Mouse (Mus musculus) central nervous system, embryonic 18 days (tissue): Measurements from ENCODE around the gene Fam241a. TPM values are rescaled to one million over a fixed set of nuclear protein-coding genes. Genes with fewer than 3 reads are reported as not detected.

Source experiments
- polyA plus RNA-seq: library from polyadenylated mRNA; depleted of rRNA; stranded (reverse); fragments of >200 nt; gene quantifications from 2 replicates; pipeline ENCODE4 v1.2.3, GENCODE M21; 2012; rRNA removed

The Fam241a gene
- 7.1 and 8.1 TPM in 2 replicates for polyA plus RNA-seq

GRCm38 (mm10) chr3:127895792-127896541 is at the start of gene Fam241a:
TSS of gene Fam241a (minus strand) at chr3:127896324.

DNA sequence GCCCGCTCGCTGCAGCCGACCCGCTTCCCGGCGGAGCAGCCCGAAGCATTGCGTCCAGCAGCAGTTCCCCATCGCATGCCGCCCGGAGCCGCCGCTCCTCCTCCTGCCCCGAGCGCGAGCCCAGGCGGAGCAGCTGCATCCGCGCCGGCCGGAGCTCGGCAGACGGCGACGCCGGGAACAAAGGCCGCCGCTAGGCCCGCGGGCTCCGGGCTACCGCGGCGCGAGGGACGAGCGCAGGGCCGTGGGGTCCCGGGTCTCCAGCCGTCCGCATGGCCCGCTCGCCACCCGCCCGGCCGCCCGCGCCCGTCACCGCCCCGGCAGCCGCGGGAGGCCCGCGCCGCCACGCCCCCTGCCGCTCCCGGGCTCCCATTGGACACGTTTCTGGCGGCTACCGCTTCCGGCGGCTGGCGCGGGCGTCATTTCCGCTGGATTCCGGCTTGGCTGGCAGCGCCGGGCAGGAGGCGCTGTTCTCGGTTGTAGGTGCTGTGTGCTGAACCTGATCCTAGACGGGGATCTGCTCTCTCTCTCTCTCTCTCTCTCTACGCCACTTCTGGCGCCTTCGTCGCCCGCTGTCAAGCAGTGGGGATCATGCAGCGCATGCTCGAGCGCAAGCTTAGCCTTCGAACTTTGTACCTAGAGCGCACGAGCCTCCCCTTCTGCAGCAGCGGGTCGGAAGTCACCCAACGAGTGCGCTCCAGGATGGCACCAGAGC is 58.8 kb downstream of the Fam241a start, which contains the start of gene Ap1ar:
TSS of gene Ap1ar (minus strand) at position 370 of the 712 bp plus-strand sequence.

Other genes starting within 250 kb of the Fam241a start
- 1.3 and 1.8 TPM in 2 replicates for gene Alpk1, start 115.8 kb downstream of the Fam241a start, polyA plus RNA-seq
- gene Tifa, start 106.5 kb downstream of the Fam241a start, polyA plus RNA-seq, result 1.9 and 2.1 TPM in 2 replicates
- gene Ap1ar, start 58.8 kb downstream of the Fam241a start, polyA plus RNA-seq, result 60.6 and 67.3 TPM in 2 replicates